Mouse (Mus musculus): ENCODE data around the gene Gm10037.

GRCm38 (mm10) chr13:67818636-67819035 is 12.3 kb upstream of the Gm10037 start:
- TF ChIP-seq CTCF (conservative IDR thresholded peaks at IDR 0.05; ENCODE audit: low read length) (no peak), POU5F1 (IDR thresholded peaks at IDR 0.05; ENCODE audit: borderline replicate concordance, low read length) (no peak)

Measured in E14TG2a.4 (cell line).